In the genomic region with DNA sequence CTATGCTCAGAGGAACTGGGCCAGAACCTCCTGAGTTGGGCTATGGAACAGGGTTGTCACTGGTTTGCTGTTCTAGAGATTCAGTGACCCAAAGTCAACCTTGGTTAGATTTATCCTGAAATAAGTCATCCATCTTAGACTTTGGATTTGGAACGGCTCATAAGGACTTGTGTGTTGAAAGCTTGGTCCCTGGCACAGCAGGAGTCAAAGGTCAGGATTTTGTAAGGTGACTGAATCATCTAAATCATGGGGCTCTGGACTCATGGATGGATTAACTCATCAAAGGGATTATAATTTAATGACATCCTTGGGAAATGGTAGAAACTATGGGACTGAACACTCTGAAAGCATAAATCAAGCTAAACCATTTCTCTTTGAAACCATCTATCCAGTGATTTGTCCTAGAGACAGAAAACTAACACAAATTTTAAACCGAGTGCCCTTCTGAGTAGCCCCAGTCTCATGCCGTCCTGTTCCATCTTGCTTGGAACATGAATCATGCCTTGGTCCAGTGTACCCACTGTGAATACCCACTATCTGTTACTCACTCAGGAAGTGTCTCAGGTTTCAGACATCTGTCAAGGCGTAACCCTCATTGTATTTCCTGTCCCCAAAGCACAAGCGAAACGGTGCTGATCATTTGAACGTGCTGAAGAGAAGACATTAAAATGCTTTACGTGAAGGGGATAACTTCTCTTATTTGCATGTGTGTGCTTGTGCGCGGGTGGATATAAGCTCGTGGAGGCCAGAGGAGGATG, we compare ENCODE assay signal across 15 mouse cellular contexts. TPM values are rescaled to one million over a fixed set of nuclear protein-coding genes. Genes with fewer than 3 reads are reported as not detected.
DNase-seq lines count a peak whose midpoint lies in the region; ATAC-seq and TF ChIP-seq lines count a peak whose summit lies in the region.
"Had no signal": no experiment of that assay in that cellular context is flagged by ENCODE, and none has a peak within 500 bp of the region (broad histone marks: within the 10 kb centered on the region; RNA-seq: fewer than 3 reads in every experiment).

No protein-coding gene starts in this region.

- H3ac ChIP-seq in C2C12 (ENCODE audit: control insufficient read depth, insufficient read length, low read depth): peak overlapping the region; percentile 52
- no peak overlapping the region for H3ac ChIP-seq in myocyte (ENCODE audit: control insufficient read depth, insufficient read length)

- 19% methylated on average over 11 of the region's 11 CpGs for WGBS in kidney, embryonic 16.5 days

- no peak overlapping the region for H3K4me3 ChIP-seq in kidney, embryonic 16.5 days (ENCODE audit: low read length)
- H3K4me3 ChIP-seq in C2C12 (ENCODE audit: insufficient read depth, poor library complexity, severe bottlenecking): no peak overlapping the region
- H3K4me3 ChIP-seq in myocyte: no peak overlapping the region
- H3K4me3 ChIP-seq: liver, embryonic 15.5 days; neural tube, embryonic 15.5 days had no signal

- H3K27ac ChIP-seq in kidney, embryonic 16.5 days (ENCODE audit: low read length): no peak overlapping the region
- H3K27ac ChIP-seq: hindbrain, postnatal 0 days; liver, embryonic 15.5 days; neural tube, embryonic 15.5 days had no signal

- peak; percentile 32 to 63 for DNase-seq in kidney, adult 8-10 months
- peak; percentile 23 for DNase-seq in T-cell, adult 2 months (ENCODE audit: low spot score)
- no peak for DNase-seq in gastrocnemius, adult 8-10 months (ENCODE audit: low spot score in 2 of 2)
- DNase-seq in cerebellum, adult 18-20 months: no peak
- DNase-seq: cerebellum, postnatal 36 days; left cerebral cortex, postnatal 4 days; lung, postnatal 4 days; midbrain, embryonic 14.5 days had no signal

- no peaks in the 10 kb centered on the region for H3K9me3 ChIP-seq in kidney, embryonic 16.5 days (ENCODE audit: low read length)
- H3K9me3 ChIP-seq: G1E; liver, embryonic 15.5 days; neural tube, embryonic 15.5 days had no signal

- TF ChIP-seq CTCF in C2C12 (IDR thresholded peaks at IDR 0.05; ENCODE audit: control insufficient read depth, insufficient read depth, insufficient read length): no peak

- H3K27me3 ChIP-seq in kidney, embryonic 16.5 days (ENCODE audit: insufficient read depth, low read length): no peaks in the 10 kb centered on the region
- H3K27me3 ChIP-seq in C2C12 (ENCODE audit: control insufficient read depth, insufficient read depth, insufficient read length): no peaks in the 10 kb centered on the region
- no peaks in the 10 kb centered on the region for H3K27me3 ChIP-seq in myocyte (ENCODE audit: control insufficient read depth, insufficient read depth, insufficient read length)
- H3K27me3 ChIP-seq: neural tube, embryonic 15.5 days had no signal

- H3K79me3 ChIP-seq in C2C12 (ENCODE audit: low read depth): no peaks in the 10 kb centered on the region

- peak; percentile 35 for TF ChIP-seq POLR2A in myocyte (IDR thresholded peaks at IDR 0.05; ENCODE audit: insufficient read length, low read depth)

- H3K9ac ChIP-seq in kidney, embryonic 16.5 days (replicated peaks; ENCODE audit: low read length): no peak overlapping the region
- H3K9ac ChIP-seq: liver, embryonic 15.5 days; neural tube, embryonic 15.5 days had no signal

- H3K4me2 ChIP-seq in kidney, embryonic 16.5 days (replicated peaks; ENCODE audit: low read depth, low read length): no peak overlapping the region
- peak overlapping the region; percentile 90 for H3K4me2 ChIP-seq in myocyte (ENCODE audit: low read depth)
- H3K4me2 ChIP-seq: liver, embryonic 15.5 days; neural tube, embryonic 15.5 days had no signal

- H3K36me3 ChIP-seq in kidney, embryonic 16.5 days (ENCODE audit: insufficient read depth, low read length): no peaks in the 10 kb centered on the region
- H3K36me3 ChIP-seq in C2C12 (ENCODE audit: control insufficient read depth, insufficient read depth) (no peaks in the 10 kb centered on the region), myocyte (ENCODE audit: control insufficient read depth, insufficient read depth) (no peaks in the 10 kb centered on the region)
- H3K36me3 ChIP-seq: G1E; liver, embryonic 15.5 days; neural tube, embryonic 15.5 days had no signal

- H3K79me2 ChIP-seq in C2C12 (ENCODE audit: control insufficient read depth, insufficient read depth): no peaks in the 10 kb centered on the region
- no peaks in the 10 kb centered on the region for H3K79me2 ChIP-seq in myocyte (ENCODE audit: control insufficient read depth, insufficient read depth)

- no peaks in the 10 kb centered on the region for H3K4me1 ChIP-seq in kidney, embryonic 16.5 days (ENCODE audit: insufficient read depth, low read length)
- H3K4me1 ChIP-seq: liver, embryonic 15.5 days; neural tube, embryonic 15.5 days had no signal

- ATAC-seq in kidney, embryonic 16.5 days (ENCODE audit: low FRiP score, low TSS enrichment): no peak
- ATAC-seq: hindbrain, postnatal 0 days had no signal

TF ChIP-seq in C2C12, 6 proteins besides CTCF, POLR2A, EP300 and RAD21:
- peak; percentile 62 for TF ChIP-seq MAX (IDR thresholded peaks at IDR 0.05)
- TF ChIP-seq FOSL1 (IDR thresholded peaks at IDR 0.05; ENCODE audit: insufficient read depth, low read length, poor library complexity, severe bottlenecking): peak; percentile 47
- no peak for TF ChIP-seq USF1 (IDR thresholded peaks at IDR 0.05; ENCODE audit: low read depth)
- peak; percentile 83 for TF ChIP-seq MYOD1 (IDR thresholded peaks at IDR 0.05; ENCODE audit: control insufficient read depth, insufficient read length, low read depth)
- TF ChIP-seq CEBPB (IDR thresholded peaks at IDR 0.05; ENCODE audit: low read depth): no peak

TF ChIP-seq in myocyte, 11 proteins besides CTCF, POLR2A, EP300 and RAD21:
- no peak for TF ChIP-seq CEBPB (IDR thresholded peaks at IDR 0.05; ENCODE audit: insufficient read depth, poor library complexity, severe bottlenecking)
- TF ChIP-seq REST (IDR thresholded peaks at IDR 0.05; ENCODE audit: insufficient read depth, insufficient read length): no peak
- peak in 1 of 3 experiments; percentile 33 for TF ChIP-seq MYOG (IDR thresholded peaks at IDR 0.05; ENCODE audit: control insufficient read depth in 1 of 3, insufficient read depth in 1 of 3, insufficient read length in 2 of 3, low read depth in 2 of 3)
- peak in 2 of 3 experiments; percentile 27 to 69 for TF ChIP-seq MYOD1 (IDR thresholded peaks at IDR 0.05; ENCODE audit: control insufficient read depth in 1 of 3, insufficient read length in 2 of 3, low read depth in 2 of 3)

RNA-seq across cellular contexts. Expression of a gene that starts 41.6 kb away (rescaled TPM):
- 1.7 and 1.8 TPM in 2 replicates for polyA plus RNA-seq in kidney, embryonic 16.5 days (2015; fragmentation: Nextera tagmentation; extraction: Ambion mirVana)
- polyA plus RNA-seq in C2C12 (2012; fragmentation: generic; extraction: Trizol): 0.06 TPM
- 0.54 TPM for polyA plus RNA-seq in myocyte (2012; fragmentation: generic; extraction: Trizol)
- under 1 TPM; 0.17 to 0.58 (median 0.29) TPM for total RNA-seq in gastrocnemius, adult 8-10 months (2022)
- polyA plus RNA-seq: G1E; liver, embryonic 15.5 days had no signal

Comparison
In these comparisons a context has a peak if more than half of its experiments do, and no peak if none do; other contexts are left out.
1. DNase-seq: peak in kidney, adult 8-10 months (2 of 2) and T-cell, adult 2 months (single experiment); none in gastrocnemius, adult 8-10 months (0 of 2) and cerebellum, adult 18-20 months (0 of 2).